Mouse (Mus musculus) layer of hippocampus, postnatal 25 days (tissue): ENCODE measurements at regions not wholly inside any gene's neighbourhood (a gene's known extent, or its start where the extent isn't known, plus 50 kb on each side); places are given as distances from the start of the nearest gene placed in this dataset.
A peak's percentile ranks its signal among the peaks of the same experiment; 100 is the strongest.
"Not testable (repeated sequence)": the region's sequence is repeated elsewhere in the genome, so short reads cannot be mapped to it uniquely, and the experiment has no call there.

Experiments
- DNase-seq, 2 experiments: peaks; one replicate each; pipeline ENCODE4 v3.0.0; 2022; ENCODE audit warnings: mixed read lengths in 2 of 2, low spot score in 1 of 2; ENCODE audit errors: extremely low spot score in 1 of 2

GRCm38 (mm10) chr2:123655551-123655950 lies 434.2 kb upstream of the Sema6d start:
- DNase-seq: no peak

DNA sequence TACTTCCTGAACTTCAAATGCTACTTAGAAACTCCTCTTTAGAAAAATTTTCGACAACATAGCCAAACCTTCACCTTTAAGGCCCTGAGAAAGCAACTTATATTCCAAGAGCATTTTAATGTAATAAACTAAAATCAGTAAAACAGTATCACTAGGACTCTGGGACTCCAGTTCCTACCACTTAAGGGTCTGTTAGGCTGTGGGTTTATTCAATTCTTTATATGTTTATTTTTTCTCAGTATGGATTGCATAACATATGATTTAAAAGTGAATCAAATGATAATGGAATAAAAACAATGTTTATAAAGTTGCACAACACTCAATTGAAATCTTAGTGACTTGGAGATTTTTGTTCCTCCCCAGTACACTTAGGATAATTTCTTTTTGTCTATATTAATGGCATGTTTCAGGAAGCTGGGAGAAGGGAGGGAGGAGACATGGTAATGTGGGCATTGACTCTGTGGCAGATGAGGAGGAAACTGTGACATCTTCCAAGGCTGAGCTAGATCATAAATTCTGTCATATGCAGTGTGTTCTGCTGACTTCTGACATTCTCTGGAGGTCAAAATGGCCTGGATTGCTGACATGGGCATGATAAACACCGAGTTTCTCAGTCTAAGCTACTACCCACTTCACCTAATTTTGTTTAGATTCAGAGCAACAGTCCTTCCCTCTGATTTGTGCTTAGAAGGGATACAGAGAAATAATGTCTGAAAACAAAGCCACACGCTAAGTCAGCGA lies 401.3 kb upstream of the Sema6d start:
- DNase-seq: no peak

- no peak for DNase-seq
Measured at GRCm38 (mm10) chr2:123689801-123690200, 400.0 kb upstream of the Sema6d start.

GRCm38 (mm10) chr2:123739688-123740087 lies 350.1 kb upstream of the Sema6d start:
- DNase-seq: no peak

DNA sequence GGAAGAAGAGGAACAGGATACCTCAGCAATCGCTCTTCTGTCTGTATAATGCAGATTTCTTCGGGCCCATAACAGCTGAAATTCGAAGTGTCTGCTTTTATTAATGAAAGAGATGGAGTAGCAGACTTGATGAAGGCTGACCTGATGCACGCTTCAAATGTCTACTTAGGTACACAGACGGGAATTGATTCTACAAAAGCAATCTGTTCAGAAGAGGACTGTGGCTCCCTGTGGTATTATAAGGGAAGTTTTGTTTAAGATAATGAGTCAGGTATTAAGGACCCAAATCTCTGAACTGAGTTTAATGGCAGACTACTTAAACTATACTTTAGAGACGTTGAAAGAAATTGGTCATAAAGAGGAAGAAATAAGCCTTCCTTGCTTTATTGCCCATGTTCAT lies 349.2 kb upstream of the Sema6d start:
- no peak for DNase-seq

DNA sequence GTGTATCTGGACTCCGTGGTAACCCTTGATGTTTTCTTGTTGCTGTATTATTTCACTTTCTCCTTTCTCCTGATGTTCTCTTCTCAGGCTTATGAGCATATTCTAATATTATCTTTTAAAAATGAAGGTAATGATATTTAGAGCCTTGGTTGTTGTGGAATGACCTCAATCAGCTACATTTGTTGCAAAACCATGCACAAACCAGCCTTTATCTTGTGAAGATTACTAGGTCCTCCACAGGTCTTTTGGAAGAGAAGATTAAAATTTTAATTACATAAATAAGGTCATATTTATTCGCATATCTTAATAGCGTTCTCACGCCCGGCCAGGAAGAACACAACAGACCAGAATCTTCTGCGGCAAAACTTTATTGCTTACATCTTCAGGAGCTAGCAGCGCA lies 335.5 kb upstream of the Sema6d start:
- no peak for DNase-seq

- not testable (repeated sequence) for DNase-seq
Measured at GRCm38 (mm10) chr2:123754656-123755499, 334.9 kb upstream of the Sema6d start.

DNA sequence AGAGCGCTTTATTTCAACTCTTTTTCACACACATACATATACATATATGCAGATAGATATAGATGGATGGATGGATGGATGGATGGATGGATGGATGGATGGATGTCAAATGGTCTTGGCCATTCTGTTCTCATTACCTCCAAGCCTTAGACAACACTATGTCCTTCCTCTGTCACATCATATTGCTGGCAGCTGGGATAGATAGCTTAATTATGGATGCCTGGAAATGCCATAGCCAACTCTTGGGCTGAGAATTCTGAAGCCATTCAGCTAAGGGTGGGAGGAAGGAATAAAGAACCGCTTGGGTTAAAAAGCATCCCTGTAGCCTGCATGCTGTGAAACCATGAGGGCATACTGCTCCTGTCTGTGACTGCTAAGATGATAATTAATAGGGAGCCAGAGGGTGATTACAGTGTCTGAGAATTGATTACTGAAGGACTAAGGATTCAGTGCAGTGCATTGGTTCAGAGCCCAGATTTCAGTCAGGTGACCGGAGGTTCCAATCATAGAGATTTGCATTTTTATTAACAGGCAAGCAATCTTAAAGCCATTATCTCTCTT lies 290.5 kb upstream of the Sema6d start:
- DNase-seq: no peak

DNA sequence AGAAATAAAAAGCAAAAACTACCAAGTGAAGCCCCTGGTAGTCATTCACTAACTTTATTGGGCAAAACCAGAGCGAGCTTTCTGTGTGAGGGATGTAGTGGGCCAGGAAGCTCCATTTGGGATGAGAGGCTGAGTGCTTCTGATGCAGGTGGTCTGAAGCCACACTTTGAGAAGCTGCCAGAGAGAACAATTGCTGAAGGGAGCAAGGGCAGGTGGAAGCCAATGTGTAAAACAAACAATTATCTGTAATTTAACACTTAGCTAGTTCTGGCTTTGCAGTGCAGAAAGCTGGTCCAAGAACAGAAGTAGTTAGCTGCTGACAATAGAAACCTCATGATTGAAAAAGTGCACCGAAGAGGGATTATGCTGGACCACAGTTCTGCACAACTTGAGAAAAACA lies 284.1 kb upstream of the Sema6d start:
- DNase-seq: no peak

DNA sequence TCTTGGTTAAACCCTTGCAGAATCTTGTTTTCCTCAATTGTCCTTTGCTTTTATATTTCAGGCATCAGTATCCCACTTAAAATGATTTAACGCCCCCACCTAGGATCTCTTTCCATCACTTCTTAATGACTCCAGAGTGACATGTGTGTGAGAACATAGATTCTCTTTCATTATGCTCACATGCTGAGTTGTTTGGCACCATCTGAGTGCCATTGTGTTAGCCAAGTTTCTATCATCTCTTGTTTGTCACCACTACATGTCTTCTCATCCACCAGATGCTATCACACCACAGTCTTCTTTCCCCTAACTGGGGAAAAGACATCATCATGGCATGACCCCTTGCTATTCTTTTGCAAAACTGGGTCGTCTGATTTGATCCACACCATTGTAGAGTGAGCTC lies 283.4 kb upstream of the Sema6d start:
- DNase-seq: no peak

GRCm38 (mm10) chr2:123813182-123813949 lies 276.4 kb upstream of the Sema6d start:
- DNase-seq: peak in 1 of 2 experiments; percentile 6

DNA sequence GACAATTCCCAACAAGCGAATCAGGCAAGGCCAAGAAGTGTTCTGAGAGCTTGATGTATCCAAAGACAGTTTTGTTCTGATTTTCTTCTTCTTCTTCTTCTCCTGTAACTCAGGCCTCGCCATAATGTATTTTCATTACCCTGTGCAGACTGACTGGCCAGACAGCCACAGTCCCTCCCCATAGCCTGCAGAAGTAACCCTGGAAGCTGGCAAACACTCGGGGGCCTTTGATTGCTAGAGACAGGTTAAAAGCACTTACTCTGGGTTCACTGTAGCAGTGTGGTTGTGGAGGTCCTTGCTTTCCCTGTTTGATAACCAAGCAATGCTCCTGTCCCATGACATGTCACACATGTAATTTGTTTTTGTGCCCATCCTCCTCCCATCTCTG lies 275.8 kb upstream of the Sema6d start:
- DNase-seq: peak in 1 of 2 experiments; percentile 6

DNA sequence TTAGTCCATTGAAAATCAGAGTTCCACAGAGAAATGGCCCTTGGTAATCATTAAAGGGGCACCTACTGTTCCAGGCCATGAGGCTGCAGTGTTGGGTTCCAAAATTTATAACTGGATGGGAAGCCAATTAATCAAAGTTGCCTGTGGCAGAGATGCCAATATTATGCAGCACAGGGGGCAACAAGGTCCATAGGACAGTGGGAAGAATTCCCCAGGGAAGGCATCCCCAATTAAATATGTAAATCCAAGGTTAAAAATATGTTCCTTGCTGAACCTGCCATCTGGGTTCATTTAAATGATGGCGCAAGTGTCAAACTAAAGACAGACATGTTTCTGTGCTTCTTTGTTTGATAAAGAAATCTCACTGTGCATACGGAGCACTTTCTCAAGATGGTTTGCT lies 273.1 kb upstream of the Sema6d start:
- no peak for DNase-seq

DNA sequence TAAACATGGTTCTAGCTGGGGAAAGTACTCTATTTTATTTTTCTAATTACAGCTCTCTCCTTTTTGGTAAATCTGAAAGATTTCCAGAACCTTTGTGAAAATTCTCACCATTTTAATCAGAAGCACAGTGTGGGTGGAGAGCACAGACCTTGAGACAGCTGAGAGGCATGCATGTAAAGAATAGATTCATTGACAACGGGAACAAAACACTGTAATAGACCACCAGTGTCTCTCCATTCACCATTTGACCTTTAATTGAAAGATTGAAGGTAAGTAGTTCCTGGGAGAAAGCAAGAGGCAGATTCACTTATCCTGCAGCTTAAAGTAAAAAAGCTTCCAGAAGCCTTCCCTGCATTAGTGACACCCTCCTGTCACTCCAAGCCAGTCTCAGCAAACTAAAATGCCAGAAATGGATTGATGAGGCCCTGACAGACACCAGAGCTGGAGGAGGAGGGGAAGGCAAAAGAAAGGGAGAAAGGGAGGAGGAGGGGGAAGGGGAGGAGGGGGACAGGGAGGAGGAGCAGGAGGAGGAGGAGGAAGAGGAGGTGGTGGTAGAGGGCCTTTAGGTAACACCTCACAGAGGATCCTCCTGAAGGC lies 256.1 kb upstream of the Sema6d start:
- DNase-seq: no peak
